Mouse (Mus musculus): ENCODE results near the gene Speer3. TPM values are rescaled to one million over a fixed set of nuclear protein-coding genes. Genes with fewer than 3 reads are reported as not detected.
"Not testable (repeated sequence)": the region's sequence is repeated elsewhere in the genome, so short reads cannot be mapped to it uniquely, and the experiment has no call there.

Speer3 gene
- polyA plus RNA-seq (2015; fragmentation: Nextera tagmentation; extraction: Ambion mirVana) = not detected in 2 replicates

DNA sequence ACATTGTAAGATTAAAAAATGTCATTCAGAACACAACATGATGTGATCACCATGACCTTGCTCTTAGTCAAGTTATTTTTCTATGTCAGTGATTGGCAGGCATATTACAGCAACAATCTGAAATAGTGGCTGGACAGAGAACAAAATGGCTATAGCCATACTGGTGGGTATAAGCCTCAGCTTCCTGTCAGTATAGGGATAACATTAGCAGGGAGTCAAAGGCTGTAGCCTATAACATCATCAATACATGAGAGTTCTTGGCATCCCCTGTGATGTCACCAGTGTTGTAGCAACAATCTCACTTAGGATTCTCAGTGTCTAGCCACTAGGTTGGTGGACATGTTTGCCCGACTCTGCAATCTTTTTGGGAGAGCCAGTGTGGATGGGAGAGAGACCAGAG lies at the start of gene Speer3:
Gene Speer3 (plus strand): TSS at position 301 of the 400 bp plus-strand sequence.
- no peak within 1 kb of the TSS for H3K27ac ChIP-seq
- no peak for ATAC-seq
- no peaks in the 10 kb centered on the region for H3K9me3 ChIP-seq
- no peak within 1 kb of the TSS for H3K4me2 ChIP-seq (replicated peaks)
- H3K27me3 ChIP-seq = no peaks in the 10 kb centered on the region
- 86% methylated on average over 1 of the region's 1 CpGs for WGBS
- no peak within 1 kb of the TSS for H3K9ac ChIP-seq (replicated peaks)
- H3K4me3 ChIP-seq (replicated peaks) = no peak within 1 kb of the TSS
- no peaks in the 10 kb centered on the region for H3K4me1 ChIP-seq (replicated peaks)
- no peaks in the 10 kb centered on the region for H3K36me3 ChIP-seq

GRCm38 (mm10) chr5:13810496-13810895 lies 19.1 kb downstream of the Speer3 start:
- not testable (repeated sequence) for H3K4me2 ChIP-seq (replicated peaks); H3K27me3 ChIP-seq; H3K4me1 ChIP-seq (replicated peaks); ATAC-seq; H3K9ac ChIP-seq (replicated peaks); H3K36me3 ChIP-seq; H3K9me3 ChIP-seq; H3K4me3 ChIP-seq (replicated peaks); H3K27ac ChIP-seq
- WGBS = 70% methylated on average over 2 of the region's 2 CpGs

DNA sequence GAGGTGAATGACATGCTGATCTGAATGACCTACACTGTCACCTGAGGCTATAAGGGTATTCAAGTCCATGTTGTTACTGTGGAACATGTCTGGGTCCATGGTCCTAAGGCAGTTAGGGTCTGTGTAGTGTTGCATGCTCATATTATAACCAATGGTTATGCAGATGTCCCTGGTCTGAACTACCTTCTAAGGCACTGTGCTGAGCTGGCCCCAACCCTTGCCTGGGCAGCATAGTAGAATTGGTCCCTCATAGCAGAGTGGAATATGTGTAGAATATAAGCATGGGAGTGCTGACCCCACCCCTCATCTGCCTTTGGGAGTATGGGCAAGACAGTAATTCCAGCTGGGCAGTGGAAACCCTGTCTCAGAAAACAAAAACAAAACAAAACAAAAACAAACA lies 33.7 kb downstream of the Speer3 start:
- no peak overlapping the region for H3K4me2 ChIP-seq (replicated peaks)
- H3K36me3 ChIP-seq = no peaks in the 10 kb centered on the region
- no peaks in the 10 kb centered on the region for H3K9me3 ChIP-seq
- H3K4me3 ChIP-seq (replicated peaks) = no peak overlapping the region
- ATAC-seq = peak; percentile 37
- H3K9ac ChIP-seq (replicated peaks) = no peak overlapping the region
- no peaks in the 10 kb centered on the region for H3K27me3 ChIP-seq
- H3K27ac ChIP-seq = no peak overlapping the region
- no peaks in the 10 kb centered on the region for H3K4me1 ChIP-seq (replicated peaks)

DNA sequence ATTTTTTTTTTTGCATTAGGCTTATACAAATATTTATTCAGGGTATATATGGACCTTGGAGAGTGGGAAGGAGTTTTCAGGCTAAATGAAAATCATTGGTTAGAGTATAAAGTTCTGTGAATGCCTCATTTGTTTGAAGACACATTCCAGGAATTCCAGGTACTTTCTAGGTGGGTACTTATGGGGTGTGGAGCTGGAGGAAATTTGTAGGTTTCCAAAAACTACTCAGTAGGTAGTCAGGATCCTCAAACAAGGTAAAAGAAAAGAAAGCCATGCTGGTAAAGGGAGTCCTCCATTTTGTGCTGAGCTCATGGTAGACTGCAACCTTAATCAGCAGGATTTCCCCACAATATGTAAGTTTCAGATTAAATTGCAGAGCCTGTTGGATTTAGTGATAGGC lies 35.3 kb downstream of the Speer3 start:
- H3K36me3 ChIP-seq = no peaks in the 10 kb centered on the region
- no peak overlapping the region for H3K4me2 ChIP-seq (replicated peaks)
- H3K27ac ChIP-seq = no peak overlapping the region
- no peaks in the 10 kb centered on the region for H3K27me3 ChIP-seq
- H3K9me3 ChIP-seq = no peaks in the 10 kb centered on the region
- no peak for ATAC-seq
- H3K9ac ChIP-seq (replicated peaks) = no peak overlapping the region
- no peak overlapping the region for H3K4me3 ChIP-seq (replicated peaks)
- H3K4me1 ChIP-seq (replicated peaks) = no peaks in the 10 kb centered on the region

DNA sequence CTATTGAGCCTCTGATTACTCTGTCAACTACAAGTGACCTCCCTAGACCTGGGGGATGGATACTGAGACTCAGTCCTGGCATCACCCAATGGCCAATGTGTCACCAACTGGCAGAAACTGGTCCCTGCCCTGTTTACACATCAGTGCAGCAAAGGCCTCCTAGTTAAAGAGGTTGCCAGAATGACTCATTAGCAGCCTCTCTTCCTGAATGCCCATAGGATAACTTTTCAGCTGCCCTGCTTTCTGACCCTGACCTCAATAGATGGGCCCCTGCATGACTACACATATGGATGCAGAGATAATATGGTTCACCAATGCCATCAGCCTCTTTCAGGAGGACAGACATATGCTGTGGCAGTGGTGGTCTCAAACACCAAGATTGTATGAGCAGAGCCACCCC lies 52.9 kb downstream of the Speer3 start:
- no peak for ATAC-seq
- no peaks in the 10 kb centered on the region for H3K4me1 ChIP-seq (replicated peaks)
- no peaks in the 10 kb centered on the region for H3K27me3 ChIP-seq
- no peaks in the 10 kb centered on the region for H3K9me3 ChIP-seq
- H3K4me2 ChIP-seq (replicated peaks) = no peak overlapping the region
- H3K36me3 ChIP-seq = no peaks in the 10 kb centered on the region
- no peak overlapping the region for H3K27ac ChIP-seq
- no peak overlapping the region for H3K4me3 ChIP-seq (replicated peaks)
- no peak overlapping the region for H3K9ac ChIP-seq (replicated peaks)

Other genes starting within 250 kb of the Speer3 start
- gene Sema3e, start 233.7 kb downstream of the Speer3 start, polyA plus RNA-seq (2015; fragmentation: Nextera tagmentation; extraction: Ambion mirVana) = 2.0 TPM in 2 replicates

All from midbrain, embryonic 13.5 days (tissue).